Mouse (Mus musculus): ENCODE data around the gene Arhgdia. TPM values are rescaled to one million over a fixed set of nuclear protein-coding genes. Genes with fewer than 3 reads are reported as not detected.
"Not testable (repeated sequence)": the region's sequence is repeated elsewhere in the genome, so short reads cannot be mapped to it uniquely, and the experiment has no call there.

The Arhgdia gene
- polyA plus RNA-seq, 1 experiment from 2014 or later, result 966 TPM

GRCm38 (mm10) chr11:120562949-120563348 is 18.5 kb downstream of the Arhgdia start:
- Histone ChIP-seq H3K4me3 (ENCODE audit: inconsistent target) (no peak overlapping the region), H3K79me2 (ENCODE audit: inconsistent target) (peaks cover 37% of the 10 kb centered on the region), H3K27ac (no peak overlapping the region), H3K36me3 (ENCODE audit: inconsistent target) (peaks cover 78% of the 10 kb centered on the region)
- WGBS (ENCODE audit: missing documents), result 94% methylated on average over 13 of the region's 13 CpGs

GRCm38 (mm10) chr11:120560952-120561728 is 20.3 kb downstream of the Arhgdia start:
- no peak overlapping the region for H3K27ac ChIP-seq
- peaks cover 62% of the 10 kb centered on the region for H3K36me3 ChIP-seq (ENCODE audit: inconsistent target)
- H3K4me3 ChIP-seq (ENCODE audit: inconsistent target), result no peak overlapping the region
- peaks cover 19% of the 10 kb centered on the region; the same call in 1 of the 2 replicates for H3K79me2 ChIP-seq (ENCODE audit: inconsistent target)
- 93% methylated on average over 13 of the region's 13 CpGs for WGBS (ENCODE audit: missing documents)

- H3K27ac ChIP-seq; H3K79me2 ChIP-seq (ENCODE audit: inconsistent target); H3K4me3 ChIP-seq (ENCODE audit: inconsistent target): not testable (repeated sequence)
- peaks cover 39% of the 10 kb centered on the region for H3K36me3 ChIP-seq (ENCODE audit: inconsistent target)
- 93% methylated on average over 6 of the region's 6 CpGs for WGBS (ENCODE audit: missing documents)
Measured at GRCm38 (mm10) chr11:120558843-120559242, 22.6 kb downstream of the Arhgdia start.

GRCm38 (mm10) chr11:120555260-120555659 is 26.2 kb downstream of the Arhgdia start:
- Histone ChIP-seq H3K79me2 (ENCODE audit: inconsistent target) (no peaks in the 10 kb centered on the region), H3K36me3 (ENCODE audit: inconsistent target) (peaks cover 3% of the 10 kb centered on the region), H3K27ac (peak overlapping the region; percentile 51), H3K4me3 (ENCODE audit: inconsistent target) (no peak overlapping the region)
- 83% methylated on average over 2 of the region's 2 CpGs for WGBS (ENCODE audit: missing documents)

- peak overlapping the region; percentile 51 for H3K27ac ChIP-seq
Measured at GRCm38 (mm10) chr11:120554834-120555233, 26.6 kb downstream of the Arhgdia start.

GRCm38 (mm10) chr11:120552736-120553135 is 28.7 kb downstream of the Arhgdia start:
- WGBS (ENCODE audit: missing documents), result 86% methylated on average over 5 of the region's 5 CpGs
- Histone ChIP-seq H3K79me2 (ENCODE audit: inconsistent target) (peaks cover 14% of the 10 kb centered on the region), H3K27ac (no peak overlapping the region), H3K36me3 (ENCODE audit: inconsistent target) (no peaks in the 10 kb centered on the region), H3K4me3 (ENCODE audit: inconsistent target) (no peak overlapping the region)

More at GRCm38 (mm10) chr11:120554834-120555233, 26.6 kb downstream of the Arhgdia start:
- Histone ChIP-seq H3K36me3 (ENCODE audit: inconsistent target) (no peaks in the 10 kb centered on the region), H3K79me2 (ENCODE audit: inconsistent target) (no peaks in the 10 kb centered on the region; the same call in 1 of the 2 replicates), H3K4me3 (ENCODE audit: inconsistent target) (no peak overlapping the region)
- WGBS (ENCODE audit: missing documents), result 85% methylated on average over 7 of the region's 7 CpGs

- H3K4me3 ChIP-seq (ENCODE audit: inconsistent target), result peak within 1 kb of the TSS; percentile 46
- 96% methylated on average over 25 of the region's 28 CpGs for WGBS (ENCODE audit: missing documents)
- H3K27ac ChIP-seq, result peak within 1 kb of the TSS; percentile 46
- no peaks in the 10 kb centered on the region for H3K36me3 ChIP-seq (ENCODE audit: inconsistent target)
- H3K79me2 ChIP-seq (ENCODE audit: inconsistent target), result peaks cover 32% of the 10 kb centered on the region
Measured at GRCm38 (mm10) chr11:120550810-120551440, 30.5 kb downstream of the Arhgdia start, which contains the start of gene Ppp1r27. TSS of gene Ppp1r27 (minus strand) at chr11:120551132.

GRCm38 (mm10) chr11:120549986-120550809 is 31.2 kb downstream of the Arhgdia start:
- H3K4me3 ChIP-seq (ENCODE audit: inconsistent target), result peak overlapping the region; percentile 46
- 63% methylated on average over 11 of the region's 11 CpGs for WGBS (ENCODE audit: missing documents)
- peaks cover 40% of the 10 kb centered on the region for H3K79me2 ChIP-seq (ENCODE audit: inconsistent target)
- H3K27ac ChIP-seq, result peak overlapping the region; percentile 46
- H3K36me3 ChIP-seq (ENCODE audit: inconsistent target), result no peaks in the 10 kb centered on the region; the same call in 1 of the 2 replicates

- Histone ChIP-seq H3K4me3 (ENCODE audit: inconsistent target) (peak within 1 kb of the TSS; percentile 69), H3K27ac (peak within 1 kb of the TSS; percentile 83), H3K79me2 (ENCODE audit: inconsistent target) (peaks cover 44% of the 10 kb centered on the region), H3K36me3 (ENCODE audit: inconsistent target) (peaks cover 7% of the 10 kb centered on the region)
- WGBS (ENCODE audit: missing documents), result 1% methylated on average over 72 of the region's 87 CpGs
Measured at GRCm38 (mm10) chr11:120549168-120549945, 32.1 kb downstream of the Arhgdia start, which contains the start of gene Mcrip1. TSS of gene Mcrip1 (minus strand) at chr11:120549727.

GRCm38 (mm10) chr11:120548786-120549167 is 32.6 kb downstream of the Arhgdia start:
- Histone ChIP-seq H3K36me3 (ENCODE audit: inconsistent target) (peaks cover 13% of the 10 kb centered on the region), H3K79me2 (ENCODE audit: inconsistent target) (peaks cover 44% of the 10 kb centered on the region), H3K4me3 (ENCODE audit: inconsistent target) (peak overlapping the region; percentile 69), H3K27ac (peak overlapping the region; percentile 83)
- 13% methylated on average over 7 of the region's 7 CpGs for WGBS (ENCODE audit: missing documents)

GRCm38 (mm10) chr11:120548214-120548613 is 33.2 kb downstream of the Arhgdia start:
- 88% methylated on average over 3 of the region's 3 CpGs for WGBS (ENCODE audit: missing documents)
- peak overlapping the region; percentile 69 for H3K4me3 ChIP-seq (ENCODE audit: inconsistent target)
- peaks cover 19% of the 10 kb centered on the region for H3K36me3 ChIP-seq (ENCODE audit: inconsistent target)
- peaks cover 44% of the 10 kb centered on the region for H3K79me2 ChIP-seq (ENCODE audit: inconsistent target)
- peak overlapping the region; percentile 83 for H3K27ac ChIP-seq

GRCm38 (mm10) chr11:120547469-120547868 is 34.0 kb downstream of the Arhgdia start:
- Histone ChIP-seq H3K4me3 (ENCODE audit: inconsistent target) (no peak overlapping the region), H3K27ac (peak overlapping the region; percentile 83), H3K36me3 (ENCODE audit: inconsistent target) (peaks cover 26% of the 10 kb centered on the region), H3K79me2 (ENCODE audit: inconsistent target) (peaks cover 44% of the 10 kb centered on the region)
- WGBS (ENCODE audit: missing documents), result 49% methylated on average over 2 of the region's 2 CpGs

- H3K27ac ChIP-seq, result no peak overlapping the region
- H3K79me2 ChIP-seq (ENCODE audit: inconsistent target), result peaks cover 44% of the 10 kb centered on the region
- 97% methylated on average over 3 of the region's 3 CpGs for WGBS (ENCODE audit: missing documents)
- H3K36me3 ChIP-seq (ENCODE audit: inconsistent target), result peaks cover 30% of the 10 kb centered on the region
- no peak overlapping the region for H3K4me3 ChIP-seq (ENCODE audit: inconsistent target)
Measured at GRCm38 (mm10) chr11:120545964-120546363, 35.5 kb downstream of the Arhgdia start.

- Histone ChIP-seq H3K27ac (no peak overlapping the region), H3K79me2 (ENCODE audit: inconsistent target) (peaks cover 26% of the 10 kb centered on the region; the same call in 1 of the 2 replicates), H3K36me3 (ENCODE audit: inconsistent target) (peaks cover 30% of the 10 kb centered on the region), H3K4me3 (ENCODE audit: inconsistent target) (no peak overlapping the region)
- WGBS (ENCODE audit: missing documents), result 94% methylated on average over 6 of the region's 6 CpGs
Measured at GRCm38 (mm10) chr11:120542376-120542775, 39.0 kb downstream of the Arhgdia start.
